Mouse (Mus musculus): ENCODE data around the gene Golm1.

GRCm38 (mm10) chr13:59603096-59603495, 72.5 kb downstream of the Golm1 start:
- TF ChIP-seq GATA1 (IDR thresholded peaks at IDR 0.05; ENCODE audit: borderline replicate concordance, low read length): no peak
- no peak for TF ChIP-seq FLI1 (IDR thresholded peaks at IDR 0.05; ENCODE audit: low read length)

Data from megakaryocyte, embryonic 14.5 days (primary cell).